Mouse (Mus musculus): ENCODE measurements around the gene Skap1.

DNA sequence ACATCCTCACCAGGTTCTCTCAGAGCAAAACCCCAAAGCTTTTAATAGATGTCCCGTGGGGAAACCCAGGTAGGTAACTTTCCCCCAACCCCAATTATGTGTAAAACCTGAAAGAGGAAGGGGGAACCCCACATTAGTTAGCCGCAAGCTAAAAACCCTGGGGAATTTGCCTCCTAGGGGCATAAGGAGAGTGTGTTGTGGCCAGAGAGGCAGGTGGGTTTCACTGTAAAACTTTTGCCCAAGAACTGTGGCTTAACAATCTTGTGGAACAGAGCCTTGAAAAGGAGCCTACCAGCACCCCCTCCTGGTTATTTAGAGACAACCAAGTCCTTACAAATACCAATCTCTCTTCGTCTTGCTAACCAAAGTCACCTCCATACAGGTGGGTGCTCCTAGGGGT lies 310.1 kb downstream of the Skap1 start:
- TF ChIP-seq CTCF (IDR thresholded peaks at IDR 0.05; ENCODE audit: borderline replicate concordance, extremely low read depth, insufficient read depth, insufficient read length): peak; percentile 8; the same call in 1 of the 2 replicates
- TF ChIP-seq POLR2A (IDR thresholded peaks at IDR 0.05; ENCODE audit: borderline replicate concordance, extremely low read depth, insufficient read depth, insufficient read length, poor library complexity, severe bottlenecking): no peak
